Mouse (Mus musculus): ENCODE results near the gene Lrguk.

The Lrguk gene

DNA sequence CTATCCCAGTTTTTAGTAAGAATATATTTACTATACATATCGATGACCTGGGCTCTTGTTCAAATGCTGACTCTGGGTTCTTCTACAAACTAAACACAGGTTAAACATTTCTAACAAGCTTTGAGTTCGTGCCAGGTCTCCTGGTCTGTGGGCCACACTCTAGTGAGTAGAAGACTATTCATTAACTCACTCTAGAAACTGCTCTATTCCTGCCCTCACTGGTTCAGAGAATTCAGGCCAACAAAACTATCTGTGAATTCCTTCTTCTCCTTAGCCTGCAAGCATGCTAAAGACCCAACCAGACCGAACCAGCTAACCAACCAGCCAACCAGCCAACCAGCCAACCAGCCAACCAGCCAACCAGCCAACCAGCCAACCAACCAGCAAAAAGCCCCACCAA lies 149.8 kb downstream of the Lrguk start:
- DNase-seq = peak; percentile 77 to 82

DNA sequence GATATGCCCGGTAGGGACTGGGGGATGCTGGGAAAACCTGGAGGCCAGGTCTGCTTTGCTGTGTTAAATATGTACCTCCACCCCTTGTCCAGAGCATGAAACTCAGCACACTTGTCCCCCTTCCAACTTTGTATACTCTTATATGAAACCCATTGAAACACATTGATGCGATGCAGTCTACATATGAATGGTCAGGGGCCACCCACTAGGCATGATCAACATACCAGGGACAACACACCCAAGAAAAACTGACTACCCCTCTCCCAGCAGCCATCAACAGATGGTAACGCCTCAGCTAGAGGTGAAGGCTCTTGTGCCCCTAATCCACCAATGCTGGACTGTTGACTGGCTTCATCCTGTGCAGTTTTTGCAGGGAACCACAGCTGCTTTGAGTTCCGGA lies 150.7 kb downstream of the Lrguk start:
- no peak for DNase-seq

DNA sequence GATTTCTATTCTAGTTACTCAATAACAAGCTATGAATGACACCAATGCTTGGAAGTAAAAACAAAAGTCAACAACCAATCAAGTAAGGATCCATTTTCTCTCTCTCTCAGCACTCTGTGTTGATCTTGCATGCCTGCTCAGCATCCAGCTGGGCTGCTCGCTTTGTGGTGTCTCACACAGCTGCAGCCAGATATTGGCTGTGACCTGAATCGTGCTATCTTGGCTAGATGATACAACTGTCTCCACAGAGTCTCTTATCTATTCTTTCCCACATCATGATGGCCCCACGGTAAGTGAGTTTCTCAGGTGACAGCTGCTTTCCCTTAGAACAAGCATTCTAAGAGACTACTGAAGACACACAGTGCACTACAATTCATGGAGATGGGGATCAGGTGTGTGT lies 152.7 kb downstream of the Lrguk start:
- DNase-seq = no peak

DNA sequence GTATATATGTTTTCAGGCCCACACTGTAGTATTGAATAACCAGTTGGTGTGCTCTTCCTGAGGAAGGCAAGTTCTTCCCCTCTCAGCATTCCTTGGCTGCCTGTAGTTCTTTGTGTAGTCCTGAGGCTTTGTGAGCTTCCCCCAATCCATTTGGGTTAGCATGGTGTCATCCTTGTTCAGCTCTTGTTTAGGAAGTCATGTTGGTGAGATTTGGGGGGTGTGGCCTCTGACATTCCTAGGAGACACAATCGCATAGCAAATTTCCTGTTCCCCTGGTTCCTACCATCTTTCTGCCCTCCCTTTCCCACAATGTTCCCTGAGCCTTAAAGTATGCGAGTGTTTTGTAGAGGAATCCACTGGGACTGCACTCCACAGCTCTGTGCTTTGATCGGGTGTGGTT lies 154.1 kb downstream of the Lrguk start:
- DNase-seq = no peak
